Mouse (Mus musculus): ENCODE measurements at regions not wholly inside any gene's neighbourhood (a gene's known extent, or its start where the extent isn't known, plus 50 kb on each side); places are given as distances from the start of the nearest gene placed in this dataset.

- no peak for TF ChIP-seq EP300 (IDR thresholded peaks at IDR 0.05; ENCODE audit: insufficient read depth, low read depth, low read length)
- TF ChIP-seq CTCF (IDR thresholded peaks at IDR 0.05; ENCODE audit: low read depth, low read length): no peak
Observed at GRCm38 (mm10) chr17:64466746-64467145, 133.8 kb upstream of the Man2a1 start.

All from ES-Bruce4 (cell line).